Mouse (Mus musculus): ENCODE results near the gene Usp30. TPM values are rescaled to one million over a fixed set of nuclear protein-coding genes. Genes with fewer than 3 reads are reported as not detected.

The Usp30 gene
- polyA plus RNA-seq, 1 experiment from 2014 or later = 5.5 TPM

- Histone ChIP-seq H3K4me2 (replicated peaks; ENCODE audit: low read depth) (peak overlapping the region; percentile 28; the same call in 1 of the 2 replicates), H3K27me3 (replicated peaks; ENCODE audit: control insufficient read depth, insufficient read depth, low read length) (no peaks in the 10 kb centered on the region), H3K9ac (ENCODE audit: low read depth, low read length) (no peak overlapping the region), H3K9me3 (ENCODE audit: control insufficient read depth) (no peaks in the 10 kb centered on the region), H3K4me1 (replicated peaks; ENCODE audit: control insufficient read depth, insufficient read depth, low read length) (no peaks in the 10 kb centered on the region), H3K27ac (ENCODE audit: low read depth, low read length) (no peak overlapping the region), H3K4me3 (ENCODE audit: low read depth, low read length) (no peak overlapping the region), H3K36me3 (ENCODE audit: control insufficient read depth, insufficient read depth) (no peaks in the 10 kb centered on the region)
- ATAC-seq = no peak
- 23% methylated on average over 9 of the region's 9 CpGs for WGBS
- TF ChIP-seq CTCF (IDR thresholded peaks at IDR 0.05; ENCODE audit: low read depth) = peak; percentile 92
Measured at GRCm38 (mm10) chr5:114052246-114052761, 13.0 kb upstream of the Usp30 start.

- ATAC-seq = no peak
- Histone ChIP-seq H3K4me1 (replicated peaks; ENCODE audit: control insufficient read depth, insufficient read depth, low read length) (no peaks in the 10 kb centered on the region), H3K27ac (ENCODE audit: low read depth, low read length) (no peak overlapping the region), H3K9me3 (ENCODE audit: control insufficient read depth) (no peaks in the 10 kb centered on the region), H3K4me3 (ENCODE audit: low read depth, low read length) (no peak overlapping the region), H3K36me3 (ENCODE audit: control insufficient read depth, insufficient read depth) (no peaks in the 10 kb centered on the region), H3K27me3 (replicated peaks; ENCODE audit: control insufficient read depth, insufficient read depth, low read length) (no peaks in the 10 kb centered on the region), H3K4me2 (replicated peaks; ENCODE audit: low read depth) (no peak overlapping the region), H3K9ac (ENCODE audit: low read depth, low read length) (no peak overlapping the region)
- TF ChIP-seq CTCF (IDR thresholded peaks at IDR 0.05; ENCODE audit: low read depth) = no peak
- 78% methylated on average over 9 of the region's 9 CpGs for WGBS
Measured at GRCm38 (mm10) chr5:114057129-114057731, 8.0 kb upstream of the Usp30 start.

- no peaks in the 10 kb centered on the region for H3K27me3 ChIP-seq (replicated peaks; ENCODE audit: control insufficient read depth, insufficient read depth, low read length)
- 39% methylated on average over 7 of the region's 7 CpGs for WGBS
- no peak overlapping the region for H3K4me3 ChIP-seq (ENCODE audit: low read depth, low read length)
- no peaks in the 10 kb centered on the region for H3K36me3 ChIP-seq (ENCODE audit: control insufficient read depth, insufficient read depth)
- H3K27ac ChIP-seq (ENCODE audit: low read depth, low read length) = no peak overlapping the region
- H3K4me1 ChIP-seq (replicated peaks; ENCODE audit: control insufficient read depth, insufficient read depth, low read length) = no peaks in the 10 kb centered on the region
- ATAC-seq = no peak
- H3K9me3 ChIP-seq (ENCODE audit: control insufficient read depth) = no peaks in the 10 kb centered on the region
- no peak overlapping the region for H3K4me2 ChIP-seq (replicated peaks; ENCODE audit: low read depth)
- H3K9ac ChIP-seq (ENCODE audit: low read depth, low read length) = no peak overlapping the region
- no peak for TF ChIP-seq CTCF (IDR thresholded peaks at IDR 0.05; ENCODE audit: low read depth)
Measured at GRCm38 (mm10) chr5:114061675-114062074, 3.6 kb upstream of the Usp30 start.

DNA sequence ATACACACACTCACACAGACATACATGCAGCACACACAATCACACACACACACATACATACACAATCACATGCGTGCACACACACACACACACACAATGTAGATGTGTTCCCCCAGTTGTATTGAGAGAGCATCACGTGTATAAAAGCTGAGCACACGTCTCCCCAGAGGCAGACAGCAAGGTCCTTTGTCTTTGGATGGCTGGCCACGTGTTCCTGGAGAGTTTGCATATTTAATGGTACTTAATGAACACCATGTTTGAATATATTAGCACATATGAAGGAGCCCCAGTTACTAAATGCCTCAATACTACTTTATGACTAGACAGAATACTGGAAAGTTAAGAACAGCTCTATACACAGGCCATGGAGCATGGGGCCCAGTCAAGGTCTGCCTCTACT is 1.3 kb upstream of the Usp30 start:
- H3K27me3 ChIP-seq (replicated peaks; ENCODE audit: control insufficient read depth, insufficient read depth, low read length) = no peaks in the 10 kb centered on the region
- 74% methylated on average over 4 of the region's 4 CpGs for WGBS
- H3K4me1 ChIP-seq (replicated peaks; ENCODE audit: control insufficient read depth, insufficient read depth, low read length) = no peaks in the 10 kb centered on the region
- no peak for TF ChIP-seq CTCF (IDR thresholded peaks at IDR 0.05; ENCODE audit: low read depth)
- no peak overlapping the region for H3K4me2 ChIP-seq (replicated peaks; ENCODE audit: low read depth)
- H3K9ac ChIP-seq (ENCODE audit: low read depth, low read length) = no peak overlapping the region
- H3K9me3 ChIP-seq (ENCODE audit: control insufficient read depth) = no peaks in the 10 kb centered on the region
- no peak for ATAC-seq
- no peaks in the 10 kb centered on the region for H3K36me3 ChIP-seq (ENCODE audit: control insufficient read depth, insufficient read depth)
- H3K27ac ChIP-seq (ENCODE audit: low read depth, low read length) = no peak overlapping the region
- no peak overlapping the region for H3K4me3 ChIP-seq (ENCODE audit: low read depth, low read length)

GRCm38 (mm10) chr5:114066601-114067000 is 1.3 kb downstream of the Usp30 start:
- H3K9ac ChIP-seq (ENCODE audit: low read depth, low read length) = no peak overlapping the region
- 32% methylated on average over 6 of the region's 6 CpGs for WGBS
- H3K27ac ChIP-seq (ENCODE audit: low read depth, low read length) = no peak overlapping the region
- H3K27me3 ChIP-seq (replicated peaks; ENCODE audit: control insufficient read depth, insufficient read depth, low read length) = no peaks in the 10 kb centered on the region
- H3K4me3 ChIP-seq (ENCODE audit: low read depth, low read length) = no peak overlapping the region
- ATAC-seq = no peak
- no peak overlapping the region for H3K4me2 ChIP-seq (replicated peaks; ENCODE audit: low read depth)
- no peaks in the 10 kb centered on the region for H3K36me3 ChIP-seq (ENCODE audit: control insufficient read depth, insufficient read depth)
- TF ChIP-seq CTCF (IDR thresholded peaks at IDR 0.05; ENCODE audit: low read depth) = no peak
- H3K4me1 ChIP-seq (replicated peaks; ENCODE audit: control insufficient read depth, insufficient read depth, low read length) = no peaks in the 10 kb centered on the region
- H3K9me3 ChIP-seq (ENCODE audit: control insufficient read depth) = no peaks in the 10 kb centered on the region

- Histone ChIP-seq H3K36me3 (ENCODE audit: control insufficient read depth, insufficient read depth) (no peaks in the 10 kb centered on the region), H3K27me3 (replicated peaks; ENCODE audit: control insufficient read depth, insufficient read depth, low read length) (no peaks in the 10 kb centered on the region), H3K9me3 (ENCODE audit: control insufficient read depth) (no peaks in the 10 kb centered on the region), H3K4me3 (ENCODE audit: low read depth, low read length) (no peak overlapping the region), H3K4me1 (replicated peaks; ENCODE audit: control insufficient read depth, insufficient read depth, low read length) (no peaks in the 10 kb centered on the region), H3K9ac (ENCODE audit: low read depth, low read length) (no peak overlapping the region), H3K4me2 (replicated peaks; ENCODE audit: low read depth) (no peak overlapping the region), H3K27ac (ENCODE audit: low read depth, low read length) (no peak overlapping the region)
- WGBS = 85% methylated on average over 9 of the region's 9 CpGs
- no peak for TF ChIP-seq CTCF (IDR thresholded peaks at IDR 0.05; ENCODE audit: low read depth)
- no peak for ATAC-seq
Measured at GRCm38 (mm10) chr5:114067543-114067942, 2.3 kb downstream of the Usp30 start.

Data from intestine, postnatal 0 days (tissue).